Comparison of ENCODE assay signal across 8 mouse cellular contexts in the genomic region with DNA sequence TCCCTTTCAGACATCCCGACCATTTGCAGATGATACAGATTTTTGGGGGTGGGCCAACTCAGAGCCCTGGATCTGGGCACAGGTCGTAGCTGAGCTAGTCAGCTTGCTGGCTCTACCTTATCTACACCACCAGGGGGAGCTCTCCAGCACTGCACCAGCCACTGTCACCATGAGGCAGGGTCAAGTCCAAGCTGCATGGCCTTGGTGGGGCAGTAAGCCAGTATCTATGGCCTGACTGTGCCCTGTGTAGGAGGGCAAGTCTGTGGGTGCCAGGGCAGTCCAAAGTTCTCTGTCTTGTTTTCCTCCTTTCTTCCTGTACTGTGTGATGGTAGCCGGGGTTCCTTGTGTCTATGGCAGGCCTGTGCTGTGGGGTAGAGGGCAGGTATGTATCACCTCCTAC.
A peak's percentile ranks its signal among the peaks of the same experiment; 100 is the strongest.
DNase-seq lines count a peak whose midpoint lies in the region; ATAC-seq and TF ChIP-seq lines count a peak whose summit lies in the region.

No protein-coding gene starts in this region.

- no peaks in the 10 kb centered on the region for H3K27me3 ChIP-seq in heart, embryonic 12.5 days (replicated peaks)
- H3K27me3 ChIP-seq in E14TG2a.4 (ENCODE audit: insufficient read depth, low read length) = no peaks in the 10 kb centered on the region
- no peaks in the 10 kb centered on the region for H3K27me3 ChIP-seq in liver, embryonic 13.5 days

- no peaks in the 10 kb centered on the region for H3K4me1 ChIP-seq in heart, embryonic 12.5 days (replicated peaks)
- H3K4me1 ChIP-seq in E14TG2a.4 (replicated peaks; ENCODE audit: low read depth, low read length) = no peaks in the 10 kb centered on the region
- H3K4me1 ChIP-seq in liver, embryonic 13.5 days (replicated peaks) = no peaks in the 10 kb centered on the region

- no peak for TF ChIP-seq POLR2A in brain, embryonic 14.5 days (IDR thresholded peaks at IDR 0.05; ENCODE audit: borderline replicate concordance, extremely low read depth, insufficient read depth, insufficient read length, poor library complexity, severe bottlenecking)

- H3K9ac ChIP-seq in heart, embryonic 12.5 days = no peak overlapping the region
- no peak overlapping the region for H3K9ac ChIP-seq in liver, embryonic 13.5 days

- WGBS in heart, embryonic 12.5 days = 60% methylated on average over 3 of the region's 3 CpGs
- 60% methylated on average over 3 of the region's 3 CpGs for WGBS in liver, embryonic 13.5 days (ENCODE audit: insufficient replicate concordance)

- H3K9me3 ChIP-seq in heart, embryonic 12.5 days (replicated peaks) = no peaks in the 10 kb centered on the region
- H3K9me3 ChIP-seq in E14TG2a.4 (ENCODE audit: low read length) = no peaks in the 10 kb centered on the region
- no peaks in the 10 kb centered on the region for H3K9me3 ChIP-seq in liver, embryonic 13.5 days (replicated peaks)

- no peak for ATAC-seq in heart, embryonic 12.5 days (ENCODE audit: insufficient number of reproducible peaks, low FRiP score)
- peak; percentile 45 for ATAC-seq in liver, embryonic 13.5 days (ENCODE audit: low read depth)

- H3K4me2 ChIP-seq in heart, embryonic 12.5 days = no peak overlapping the region
- no peak overlapping the region for H3K4me2 ChIP-seq in liver, embryonic 13.5 days

- TF ChIP-seq CTCF in E14TG2a.4 (conservative IDR thresholded peaks at IDR 0.05; ENCODE audit: low read length) = peak; percentile 77
- peak; percentile 50 for TF ChIP-seq CTCF in brain, embryonic 14.5 days (IDR thresholded peaks at IDR 0.05; ENCODE audit: borderline replicate concordance, extremely low read depth, insufficient read depth, insufficient read length)

- DNase-seq in heart, adult 11 months = peak; percentile 61
- no peak for DNase-seq in brain, embryonic 14.5 days (ENCODE audit: low read depth)
- peak; percentile 14 for DNase-seq in heart, postnatal 4 days
- no peak for DNase-seq in liver, embryonic 13.5 days
- DNase-seq in skeletal muscle tissue, adult 2 months (ENCODE audit: low read depth, low spot score) = peak; percentile 4
- no peak for DNase-seq in frontal cortex, postnatal 14 days (ENCODE audit: low spot score in 2 of 2)

- H3K36me3 ChIP-seq in heart, embryonic 12.5 days = no peaks in the 10 kb centered on the region
- H3K36me3 ChIP-seq in E14TG2a.4 (ENCODE audit: insufficient read depth, low read length) = no peaks in the 10 kb centered on the region
- no peaks in the 10 kb centered on the region for H3K36me3 ChIP-seq in liver, embryonic 13.5 days

- no peak overlapping the region for H3K4me3 ChIP-seq in heart, embryonic 12.5 days
- H3K4me3 ChIP-seq in E14TG2a.4 (replicated peaks; ENCODE audit: low read length) = no peak overlapping the region
- H3K4me3 ChIP-seq in liver, embryonic 13.5 days (replicated peaks) = no peak overlapping the region

- no peak overlapping the region for H3K27ac ChIP-seq in heart, embryonic 12.5 days (ENCODE audit: poor library complexity, severe bottlenecking)
- no peak overlapping the region for H3K27ac ChIP-seq in liver, embryonic 13.5 days

Comparison
In these comparisons a context has a peak if more than half of its experiments do, and no peak if none do; other contexts are left out.
1. DNase-seq: peak in heart, adult 11 months (single experiment), heart, postnatal 4 days (single experiment) and skeletal muscle tissue, adult 2 months (single experiment); none in brain, embryonic 14.5 days (single experiment), liver, embryonic 13.5 days (single experiment) and frontal cortex, postnatal 14 days (0 of 2).